Mouse (Mus musculus): Measurements from ENCODE around the gene Tecpr1.

The Tecpr1 gene

DNA sequence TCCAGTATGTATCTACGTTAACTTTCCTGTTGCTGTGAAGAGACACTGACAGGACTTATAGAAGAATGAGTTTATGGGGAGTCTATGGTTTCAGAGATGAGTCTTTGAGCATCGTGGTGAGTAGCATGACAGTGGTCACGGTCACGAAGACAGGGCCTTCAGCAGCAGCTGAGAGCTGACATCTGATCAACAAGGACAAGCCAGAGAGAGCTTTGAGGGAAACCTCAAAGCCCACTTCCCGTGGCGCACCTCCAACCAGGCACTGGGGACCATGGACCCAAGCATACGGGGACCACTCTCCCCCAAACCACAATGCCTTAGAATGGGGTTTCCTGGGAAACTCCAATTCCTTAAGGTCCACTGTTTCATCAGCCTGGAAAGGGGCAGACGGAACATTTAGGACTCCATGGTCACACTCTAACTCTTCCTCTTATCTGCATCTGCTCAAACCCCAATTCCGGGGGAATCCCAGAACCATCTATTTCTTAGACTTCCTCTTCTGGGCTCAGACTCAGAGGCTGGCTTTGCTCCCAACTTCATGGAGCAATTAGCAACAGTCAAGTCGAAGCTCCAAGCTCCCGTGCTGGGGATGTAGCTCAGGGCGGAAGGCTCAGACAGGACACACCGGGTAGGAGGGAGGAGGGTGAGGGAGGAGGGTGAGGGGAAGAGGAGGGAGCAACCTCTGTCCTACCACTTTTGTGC lies 28.6 kb upstream of the Tecpr1 start:
- DNase-seq (ENCODE audit: low spot score in 2 of 2), result peak in 1 of 2 experiments; percentile 20

DNA sequence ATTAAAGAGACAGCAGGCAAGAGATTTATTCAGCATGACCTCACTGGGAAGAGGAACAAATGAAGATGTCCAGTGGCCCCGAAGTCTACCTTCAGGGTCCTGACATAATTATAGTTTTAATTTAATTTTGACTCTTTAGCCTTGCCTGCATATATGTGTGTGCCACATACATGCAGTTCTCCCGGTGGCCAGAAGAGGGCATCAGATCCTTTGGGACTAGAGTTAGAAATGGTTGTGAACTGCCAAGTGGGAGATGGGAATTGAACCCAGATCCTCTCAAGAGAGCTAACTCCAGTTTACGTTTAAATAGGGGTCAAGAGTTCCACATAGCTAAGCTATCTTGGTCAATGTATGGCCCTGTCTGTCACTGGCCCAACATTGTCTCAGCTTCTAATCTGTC lies 26.5 kb upstream of the Tecpr1 start:
- no peak for DNase-seq (ENCODE audit: low spot score in 2 of 2)

DNA sequence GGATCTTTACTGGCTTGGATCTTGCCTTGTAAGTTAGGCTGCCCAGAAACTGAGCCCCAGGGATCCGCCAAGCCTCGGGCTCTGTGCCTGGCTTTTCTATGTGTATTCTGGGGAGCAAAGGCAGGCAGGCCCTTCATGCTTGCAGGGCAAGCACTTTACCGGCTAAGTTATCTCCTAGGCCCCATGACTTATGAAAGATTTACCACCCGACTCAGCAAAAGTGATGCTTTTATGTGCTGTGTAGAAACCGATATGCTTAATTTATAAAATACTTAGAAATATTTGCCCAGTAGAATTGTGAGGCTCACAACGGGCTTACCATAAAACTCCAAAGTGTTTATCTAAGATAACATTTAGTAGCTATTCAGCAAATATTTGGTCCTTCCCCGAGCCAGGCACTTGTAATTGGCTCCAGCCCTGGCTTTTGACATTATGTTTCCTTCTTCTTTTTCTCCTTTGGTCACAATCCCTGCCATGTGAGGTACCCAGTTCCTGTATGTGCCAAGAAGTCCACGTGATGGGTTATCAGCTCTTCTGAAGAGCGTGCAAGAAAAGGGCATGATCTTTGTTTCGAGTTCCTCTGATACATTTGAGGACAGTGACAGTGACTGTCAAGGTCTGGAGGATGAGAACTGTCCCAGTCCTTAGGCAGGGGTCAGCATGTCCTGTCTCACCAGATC lies 24.6 kb upstream of the Tecpr1 start:
- no peak for DNase-seq (ENCODE audit: low spot score in 2 of 2)

DNA sequence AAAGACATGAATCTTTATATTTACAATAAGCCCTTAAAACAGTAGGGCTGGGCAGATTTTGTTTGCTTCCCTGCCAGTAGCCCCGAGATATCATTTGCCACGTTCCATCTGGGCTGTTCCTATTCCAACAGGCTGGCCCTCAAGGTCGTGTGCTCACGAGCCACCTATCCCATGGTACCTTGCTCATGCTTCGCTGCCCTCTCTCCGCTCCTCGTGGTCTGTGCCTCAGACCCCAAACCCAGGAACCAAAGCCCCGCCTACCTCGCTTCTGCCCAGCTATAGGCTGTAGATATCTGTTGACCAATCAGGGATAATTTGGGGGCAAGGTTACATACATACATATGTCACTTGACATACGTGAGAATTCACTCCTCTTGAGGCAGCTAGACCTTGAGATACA lies 23.9 kb upstream of the Tecpr1 start:
- no peak for DNase-seq (ENCODE audit: low spot score in 2 of 2)

DNA sequence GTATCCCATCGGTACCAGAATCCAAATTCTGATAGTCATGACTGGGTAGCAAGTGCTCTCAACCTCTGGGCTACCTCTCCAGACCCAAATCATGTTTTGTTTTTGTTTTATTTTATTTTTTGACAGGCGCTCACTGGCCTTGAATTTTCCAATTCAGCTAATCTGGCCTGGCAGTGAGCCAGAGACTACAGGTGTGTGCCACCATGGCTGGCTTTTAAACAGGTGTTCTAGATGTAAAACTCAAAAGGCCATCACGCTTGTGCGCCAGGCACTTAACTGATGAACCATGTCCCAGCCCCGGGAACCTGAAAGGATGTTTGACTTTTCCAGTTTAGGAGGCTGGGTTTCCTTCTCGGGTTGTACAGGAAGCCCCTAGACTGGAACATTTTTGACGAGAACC lies 23.3 kb upstream of the Tecpr1 start:
- DNase-seq (ENCODE audit: low spot score in 2 of 2), result no peak

DNA sequence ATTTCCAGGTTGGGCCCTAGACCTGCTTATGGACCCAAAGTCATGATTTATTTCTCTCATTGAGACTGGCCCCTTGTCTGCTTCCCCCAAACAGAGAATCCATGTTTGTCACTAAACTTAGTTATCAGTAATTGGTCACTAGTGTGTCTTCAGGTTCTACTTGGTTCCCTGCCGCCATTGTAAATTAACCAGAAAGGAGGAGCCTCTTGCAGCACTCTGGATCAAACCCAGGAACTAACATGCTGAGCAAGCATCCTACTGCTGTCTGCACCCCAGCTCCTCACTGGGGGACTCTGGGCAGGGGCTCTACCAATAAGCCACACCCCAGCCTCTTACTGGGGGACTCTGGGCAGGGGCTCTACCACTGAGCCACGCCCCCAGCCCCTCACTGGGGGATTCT lies 22.2 kb upstream of the Tecpr1 start:
- no peak for DNase-seq (ENCODE audit: low spot score in 2 of 2)

DNA sequence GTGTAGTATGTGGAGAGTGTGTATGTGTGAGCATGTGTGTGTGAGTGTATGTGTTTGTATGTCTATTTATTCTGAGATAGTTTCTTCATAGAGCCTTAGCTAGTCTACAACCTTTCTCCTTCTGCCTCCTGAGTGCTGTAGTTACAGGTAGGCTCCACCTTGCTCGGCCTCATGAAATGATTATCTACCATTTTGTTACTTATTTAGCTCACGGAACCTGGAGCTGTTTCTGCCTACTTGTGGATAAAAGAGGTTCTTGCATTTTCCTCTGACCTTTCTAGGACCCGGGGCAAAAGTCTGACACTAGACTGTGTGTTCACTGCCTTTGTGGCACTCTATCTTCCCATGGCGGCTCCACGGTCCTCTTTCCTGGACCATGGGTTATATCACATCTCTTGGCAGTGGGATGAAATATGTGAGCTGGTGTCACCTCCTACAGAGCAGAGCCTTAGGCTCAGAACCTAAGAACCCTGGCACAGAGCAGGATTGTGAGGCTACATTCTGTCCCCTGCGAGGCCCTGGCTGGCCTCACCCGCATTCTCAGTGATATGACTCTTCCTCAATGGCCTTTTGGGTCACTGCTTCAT lies 20.6 kb upstream of the Tecpr1 start, which contains the start of gene Bri3:
Gene Bri3, plus strand, starts transcription at position 537 of the 587 bp plus-strand sequence.
- DNase-seq (ENCODE audit: low spot score in 2 of 2), result no peak

DNA sequence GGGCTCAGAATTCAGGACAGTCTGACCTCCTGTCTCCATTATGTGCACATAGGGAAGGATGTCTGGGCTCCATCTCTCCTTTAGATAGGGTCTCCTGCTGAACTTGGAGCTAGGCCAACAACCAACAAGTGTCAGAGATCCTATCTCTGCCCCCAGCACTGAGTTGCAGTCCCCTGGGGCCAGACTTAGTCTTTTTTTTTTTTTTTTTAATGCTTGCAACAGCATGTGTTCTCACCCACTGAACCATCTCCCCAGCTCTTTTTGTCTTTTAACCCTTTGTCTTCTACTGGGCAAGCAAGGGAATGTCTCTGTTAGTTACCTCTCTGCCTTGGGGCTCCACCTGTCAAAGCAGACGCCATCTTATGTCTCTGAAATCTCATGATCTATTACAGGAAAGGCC lies 15.6 kb upstream of the Tecpr1 start:
- no peak for DNase-seq (ENCODE audit: low spot score in 2 of 2)

DNA sequence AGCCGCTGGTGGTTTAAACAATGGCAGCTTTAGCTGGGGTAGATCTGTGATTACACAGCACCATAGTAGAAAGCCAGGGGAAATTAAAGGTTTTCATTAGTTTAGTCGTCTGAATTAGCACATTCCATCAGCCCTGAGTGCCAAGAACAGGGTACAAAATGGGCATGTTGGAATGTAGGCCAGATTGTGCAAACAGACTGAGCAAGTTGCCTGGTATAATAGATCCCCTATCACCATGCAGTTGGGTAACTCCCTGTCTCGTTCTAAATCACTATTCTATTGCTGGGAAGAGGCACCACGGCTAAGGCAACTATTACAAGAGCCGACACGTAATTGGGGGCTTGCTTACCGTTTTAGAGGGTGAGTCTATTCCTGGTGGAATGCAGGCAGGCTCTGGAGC lies 11.3 kb upstream of the Tecpr1 start:
- DNase-seq (ENCODE audit: low spot score in 2 of 2), result no peak

DNA sequence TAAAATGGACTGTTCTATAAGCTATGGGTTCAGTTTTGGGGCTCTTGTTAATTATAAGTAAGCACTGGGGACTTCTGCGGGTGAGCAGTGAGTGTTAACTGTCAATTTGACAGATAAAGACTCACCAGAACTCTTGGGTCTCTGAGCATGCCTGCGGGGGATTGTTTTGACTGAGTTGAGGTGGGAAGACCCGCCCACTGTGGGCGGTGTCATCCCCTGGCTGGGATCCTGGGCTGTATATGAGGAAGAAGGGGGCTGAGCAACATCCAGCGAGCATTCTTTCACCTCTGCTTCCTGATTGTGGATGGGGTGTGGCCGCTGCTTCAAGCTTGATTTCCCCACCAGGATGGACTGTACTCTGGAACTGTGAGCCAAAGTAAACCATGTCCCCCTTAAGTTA lies 10.8 kb upstream of the Tecpr1 start:
- DNase-seq (ENCODE audit: low spot score in 2 of 2), result no peak

DNA sequence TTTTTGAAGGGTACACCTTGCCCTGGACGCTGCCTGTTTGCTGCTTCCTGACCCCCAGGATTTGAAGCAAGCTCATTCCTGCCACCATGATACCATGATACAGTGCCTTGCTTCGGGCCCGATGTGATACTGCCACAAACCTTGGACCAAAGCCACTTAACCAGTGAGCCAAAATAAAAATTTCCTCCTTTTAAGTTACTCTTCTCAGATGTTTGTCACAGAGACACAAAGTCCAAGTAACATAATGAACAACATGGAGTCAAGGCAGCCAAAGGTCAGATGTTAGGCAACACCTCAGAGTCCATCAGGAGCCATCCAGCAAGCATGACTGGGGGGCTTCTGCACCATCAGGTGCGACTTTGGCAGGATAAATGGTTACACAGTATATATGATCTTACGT lies 9.1 kb upstream of the Tecpr1 start:
- DNase-seq (ENCODE audit: low spot score in 2 of 2), result no peak

DNA sequence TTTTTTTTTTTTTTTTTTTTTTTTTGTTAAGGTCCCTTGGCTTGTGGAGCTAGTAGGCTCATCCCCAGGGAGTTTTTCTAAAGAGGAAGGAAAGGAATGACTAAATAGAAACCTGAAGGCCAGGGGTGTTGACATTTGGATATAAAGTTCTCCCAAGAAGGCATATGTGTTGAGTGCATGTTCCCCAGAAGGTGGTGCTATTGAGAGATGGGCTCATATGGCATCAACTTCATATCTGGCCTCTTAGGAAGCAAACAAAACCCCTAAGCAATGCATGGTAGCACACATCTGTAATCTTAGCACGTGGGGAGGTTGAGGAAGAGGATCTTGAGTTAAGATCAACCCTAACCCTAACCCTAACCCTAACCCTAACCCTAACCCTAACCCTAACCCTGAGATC lies 8.0 kb upstream of the Tecpr1 start:
- no peak for DNase-seq (ENCODE audit: low spot score in 2 of 2)

DNA sequence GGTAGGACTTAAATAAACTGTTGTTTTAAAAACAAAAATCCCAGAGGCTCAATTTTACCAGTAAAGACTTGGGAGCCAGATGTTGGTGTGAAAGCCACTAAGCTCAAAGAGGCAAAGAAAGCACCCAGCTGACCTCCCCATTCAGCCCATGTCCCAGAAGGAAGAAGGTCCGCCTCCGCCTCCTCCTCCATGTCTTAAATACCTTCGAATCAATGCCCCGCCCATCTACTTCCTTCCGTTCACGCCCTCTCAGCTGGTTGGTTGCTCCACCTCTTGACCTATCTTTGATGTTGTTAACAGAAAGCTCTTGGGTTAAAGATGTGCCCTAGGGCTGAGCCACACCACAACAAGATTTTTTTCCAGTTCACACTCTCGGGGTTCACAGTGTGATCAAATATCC lies 6.8 kb upstream of the Tecpr1 start:
- no peak for DNase-seq (ENCODE audit: low spot score in 2 of 2)

DNA sequence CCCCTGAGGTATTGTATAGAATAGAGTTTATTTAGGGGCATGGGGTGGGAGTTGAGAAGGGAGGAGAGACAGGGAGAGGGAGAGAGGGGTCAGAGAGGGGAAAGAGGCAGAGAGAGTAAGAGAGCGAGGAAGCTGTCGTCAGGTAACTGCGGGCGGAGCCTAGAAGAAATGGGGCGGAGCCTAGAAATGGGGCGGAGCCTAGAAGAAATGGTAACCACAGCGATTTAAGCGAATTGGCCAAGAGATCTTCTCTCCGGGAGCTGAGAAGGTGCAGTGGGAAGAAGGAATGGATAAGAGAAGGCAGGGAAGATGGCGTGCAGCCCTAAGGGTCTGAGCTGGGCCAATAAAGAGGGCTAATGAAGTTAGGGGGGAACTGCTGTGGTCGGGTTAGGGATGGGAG lies 2.8 kb upstream of the Tecpr1 start:
- no peak for DNase-seq (ENCODE audit: low spot score in 2 of 2)

DNA sequence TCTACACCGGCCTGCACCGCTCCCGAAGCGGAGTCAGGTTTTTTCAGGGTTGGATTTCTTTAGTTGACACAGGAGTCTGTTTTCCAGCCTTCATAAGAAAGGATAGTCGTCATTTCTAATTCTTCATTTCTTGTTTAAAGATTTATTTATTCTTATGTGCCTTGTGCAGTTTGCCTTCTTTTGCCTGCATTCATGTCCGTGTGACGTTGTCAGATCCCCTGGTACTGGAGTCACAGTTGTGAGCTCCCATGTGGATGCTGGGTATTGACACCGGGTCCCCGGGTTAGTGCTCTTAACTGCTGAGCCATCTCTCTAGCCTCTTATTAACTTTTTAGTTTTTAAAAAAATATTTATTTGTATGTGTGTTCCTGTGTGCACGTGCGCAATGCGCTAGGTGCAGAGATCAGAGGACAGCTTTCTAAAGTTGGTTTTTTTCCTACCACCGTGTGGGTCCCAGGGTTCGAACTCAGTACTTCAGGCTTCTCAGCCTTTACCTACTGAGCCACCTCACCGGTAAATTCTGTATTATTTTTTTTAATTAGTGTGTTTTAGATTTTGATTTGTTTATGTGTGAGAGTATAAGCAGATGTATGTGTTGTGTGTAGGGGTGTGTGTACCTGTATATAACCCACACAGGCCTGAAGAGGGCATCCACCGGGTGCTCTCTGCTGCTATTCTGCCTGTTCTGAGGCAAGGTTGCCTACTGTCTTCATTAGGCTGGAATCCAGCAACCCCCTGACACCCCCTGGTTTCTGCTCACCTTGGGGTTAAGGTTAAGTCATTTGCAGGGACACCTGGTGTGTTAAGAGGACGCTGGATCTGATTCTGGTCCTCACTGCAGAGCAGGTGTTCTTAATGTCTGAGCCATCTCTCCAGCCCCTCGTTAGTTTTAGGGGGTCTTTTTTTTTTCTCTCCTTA lies 743 bp upstream of the Tecpr1 start:
- no peak for DNase-seq (ENCODE audit: low spot score in 2 of 2)

DNA sequence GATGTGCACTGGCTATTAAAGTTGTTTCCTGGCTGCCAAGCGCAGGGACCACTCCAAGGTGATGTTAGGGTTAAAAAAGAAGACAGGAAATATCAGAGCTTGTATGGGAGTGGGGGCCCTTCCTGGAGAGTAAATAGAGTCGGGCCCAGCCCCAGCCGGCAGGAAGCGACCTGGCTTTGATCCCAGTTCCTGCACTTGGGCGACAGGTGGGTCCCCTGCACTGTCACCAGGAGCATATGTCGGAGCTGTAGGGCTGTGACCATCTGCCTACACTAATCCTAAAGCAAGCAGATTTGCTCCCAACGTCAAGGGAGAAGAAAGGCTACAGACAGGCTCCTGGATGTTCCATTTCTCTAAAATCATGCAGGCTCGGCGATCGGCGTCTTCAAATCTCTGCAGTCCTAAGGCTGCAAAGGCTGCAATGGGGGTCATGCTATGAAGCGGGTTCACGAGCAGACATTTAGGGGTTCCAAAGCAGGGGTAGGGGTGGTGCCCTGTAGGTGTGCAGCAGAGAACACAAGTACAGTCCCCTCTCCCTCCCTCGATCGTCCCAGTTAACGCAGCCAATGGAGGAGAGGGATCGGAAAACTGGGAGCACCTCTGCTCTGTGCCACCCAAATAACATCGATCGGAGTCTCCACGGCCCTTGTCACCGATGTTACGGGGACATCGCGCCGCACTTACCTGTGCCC lies 458 bp downstream of the Tecpr1 start:
- DNase-seq (ENCODE audit: low spot score in 2 of 2), result peak in 1 of 2 experiments; percentile 33

DNA sequence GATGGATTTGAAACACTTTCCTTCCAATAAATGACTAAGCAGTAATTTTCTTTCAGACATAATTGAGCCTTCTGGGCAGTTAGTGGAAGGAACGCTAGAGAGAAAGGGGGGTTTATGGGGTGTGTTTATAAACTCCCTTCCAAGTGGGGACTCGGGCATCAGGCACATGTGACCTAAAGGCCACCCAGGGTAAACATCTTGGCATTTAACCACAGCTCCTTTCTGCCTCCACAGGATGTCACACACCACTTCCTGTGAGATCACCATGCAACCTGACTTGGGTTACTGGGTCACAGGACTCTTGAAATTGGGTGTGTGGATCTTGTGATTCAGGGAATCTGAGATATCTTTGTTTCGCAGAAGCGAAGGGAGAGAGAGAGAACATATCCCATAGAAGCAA lies 2.1 kb downstream of the Tecpr1 start:
- peak; percentile 88 to 93 for DNase-seq (ENCODE audit: low spot score in 2 of 2)

DNA sequence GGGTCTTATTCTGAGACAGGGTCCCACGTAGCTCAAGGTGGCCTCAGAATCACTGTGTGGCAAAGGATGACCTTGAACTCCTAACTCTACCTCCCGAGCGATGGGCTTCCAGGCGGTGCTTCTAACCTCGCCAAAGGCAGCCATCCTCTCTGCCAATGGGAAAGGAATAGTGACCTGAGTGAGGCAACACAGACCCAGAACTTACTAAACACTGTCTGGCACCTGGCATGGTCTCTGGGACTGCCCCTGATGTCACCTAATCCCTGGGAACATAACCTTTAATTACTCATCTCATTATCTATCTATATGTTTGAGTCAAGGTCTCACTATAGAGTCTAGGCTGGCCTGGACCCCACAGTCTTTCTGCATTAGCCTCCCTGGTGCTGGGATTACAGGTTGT lies 3.5 kb downstream of the Tecpr1 start:
- DNase-seq (ENCODE audit: low spot score in 2 of 2), result no peak

DNA sequence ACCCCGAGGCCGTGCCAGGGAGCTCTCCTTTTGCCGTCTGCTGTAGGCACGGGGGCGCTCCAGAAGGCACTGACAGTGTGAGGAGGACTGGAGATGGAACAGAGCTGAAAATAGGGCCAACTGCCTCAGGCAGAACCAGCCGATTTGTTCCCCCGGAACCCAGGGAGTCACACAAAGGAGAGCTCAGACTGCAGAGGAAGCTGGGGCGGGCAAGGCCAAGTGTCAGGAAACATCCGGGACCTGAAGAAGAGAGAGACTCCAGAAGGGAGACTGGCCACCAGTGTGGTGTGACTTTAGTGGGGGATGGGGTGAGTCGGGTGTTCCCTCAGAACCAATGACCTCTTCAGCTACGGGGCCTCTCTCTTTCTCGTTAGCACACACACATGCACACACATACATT lies 4.1 kb downstream of the Tecpr1 start:
- DNase-seq (ENCODE audit: low spot score in 2 of 2), result no peak

DNA sequence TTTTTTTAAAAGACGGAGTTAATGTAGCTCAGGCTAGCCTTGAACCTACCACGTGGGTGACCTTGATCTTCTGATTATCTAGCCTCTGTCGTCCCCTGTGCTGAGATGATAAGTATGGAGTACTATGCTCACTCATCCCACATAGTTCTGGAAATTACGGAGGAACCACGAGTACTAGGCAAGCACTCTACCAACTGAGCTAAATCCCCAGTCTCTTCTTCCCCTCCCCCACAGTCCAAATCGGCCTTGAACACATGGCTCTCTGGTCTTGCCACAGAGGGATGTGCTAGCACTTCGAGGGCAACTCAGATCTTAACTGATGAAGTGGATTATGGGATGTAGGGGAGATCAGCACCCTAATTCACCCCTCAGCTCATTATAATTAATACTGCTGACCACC lies 5.4 kb downstream of the Tecpr1 start:
- DNase-seq (ENCODE audit: low spot score in 2 of 2), result no peak

DNA sequence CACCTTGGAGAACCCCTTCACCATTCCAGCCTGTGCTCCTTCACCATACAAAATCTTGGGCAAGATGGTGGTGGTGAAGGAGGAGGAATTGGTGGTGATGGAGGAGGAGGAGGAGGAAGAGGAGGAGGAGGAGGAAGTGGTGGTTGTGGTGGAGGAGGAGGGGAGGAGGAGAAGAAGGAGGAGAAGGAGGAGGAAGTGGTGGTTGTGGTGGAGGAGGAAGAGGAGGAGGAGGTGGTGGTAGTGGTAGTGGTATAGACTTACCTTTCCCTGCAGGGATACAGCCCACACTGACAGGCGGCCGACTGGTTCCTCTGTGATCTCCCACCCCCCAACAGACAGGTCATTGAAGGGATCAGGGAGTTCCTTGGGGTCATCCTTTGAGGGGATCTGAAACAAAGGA lies 7.4 kb downstream of the Tecpr1 start:
- DNase-seq (ENCODE audit: low spot score in 2 of 2), result no peak

DNA sequence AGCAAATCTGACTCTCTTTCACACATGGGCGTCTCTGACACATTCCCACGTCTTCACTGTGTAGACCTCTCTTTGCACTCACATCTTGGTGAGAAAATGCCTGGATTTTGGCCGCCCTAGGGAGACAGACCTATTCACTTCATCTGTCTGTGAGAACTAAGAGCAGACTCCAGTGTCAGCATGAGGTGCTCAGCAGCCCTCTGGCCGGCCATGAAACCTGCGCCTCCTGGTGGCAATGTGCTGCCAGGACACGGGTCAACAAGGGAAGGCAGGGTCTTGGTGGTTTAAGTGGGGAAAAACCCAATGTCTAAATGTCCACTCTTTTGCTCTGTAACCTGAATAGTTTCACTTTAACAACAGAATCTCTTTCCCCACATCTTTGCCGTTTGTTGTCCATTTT lies 9.0 kb downstream of the Tecpr1 start:
- peak; percentile 77 for DNase-seq (ENCODE audit: low spot score in 2 of 2)
